Mouse (Mus musculus) heart, postnatal 14 days (tissue): ENCODE results near the gene Rnase13. TPM values are rescaled to one million over a fixed set of nuclear protein-coding genes. Genes with fewer than 3 reads are reported as not detected.

ENCODE experiments used
- DNase-seq, 2 experiments: peaks; one replicate each; pipeline ENCODE4 v3.0.0; 2021 to 2022
- intact Hi-C: fragments of 180-260 bp; cut with DNase I; formaldehyde crosslinking; loops from one replicate; pipeline ENCODE4 v1.15.1; 2025
- total RNA-seq, 2 experiments: library from RNA; stranded (reverse); gene quantifications; 2 replicates each; pipeline ENCODE4 v1.2.3; 2021

Gene Rnase13
- total RNA-seq, 2 experiments from 2014 or later = not detected

DNA sequence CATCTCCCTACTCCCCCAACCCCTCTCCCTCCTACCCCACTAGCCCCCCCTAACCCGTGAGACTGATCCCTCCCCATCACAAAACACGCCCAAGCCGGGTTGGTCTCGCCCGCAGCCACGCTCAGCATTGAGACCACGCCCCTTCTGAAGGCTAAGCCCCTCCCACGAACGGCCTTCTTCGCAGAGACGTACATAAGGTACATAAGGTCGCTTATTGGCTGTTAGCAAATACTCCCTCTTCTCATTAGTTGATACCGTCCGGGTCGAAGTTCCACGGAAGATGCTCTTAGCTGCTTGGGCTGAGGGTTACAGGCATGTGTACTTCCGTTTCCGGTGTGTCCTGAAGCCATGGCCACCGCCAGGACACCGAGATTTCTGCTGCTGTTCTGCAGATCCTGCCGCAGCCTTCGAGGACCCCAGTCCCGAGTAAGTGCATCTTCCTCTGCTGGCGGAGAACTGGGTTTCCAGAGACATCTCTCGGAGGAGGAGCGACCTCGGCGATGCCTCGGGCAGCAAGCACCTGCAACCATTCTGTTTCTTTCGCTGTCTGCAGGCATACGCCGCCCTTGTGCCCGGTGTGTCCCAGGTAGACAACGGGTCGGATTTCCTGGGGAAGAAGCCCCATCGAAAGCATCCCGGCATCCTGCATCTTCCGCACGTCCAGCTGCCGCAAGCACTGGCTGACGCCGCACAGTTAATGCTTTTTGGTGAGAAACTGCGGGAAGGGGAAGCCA, 37.8 kb downstream of the Rnase13 start, which contains the start of gene Mettl17:
Gene Mettl17 (plus strand): TSS at position 245 of the 734 bp plus-strand sequence.
- intact Hi-C loops = loop anchor here (10.0 kb wide), 1 partner anchor 420 kb away; the partner anchor contains the start of gene Mettl3
- DNase-seq = peak; percentile 90 to 95

DNA sequence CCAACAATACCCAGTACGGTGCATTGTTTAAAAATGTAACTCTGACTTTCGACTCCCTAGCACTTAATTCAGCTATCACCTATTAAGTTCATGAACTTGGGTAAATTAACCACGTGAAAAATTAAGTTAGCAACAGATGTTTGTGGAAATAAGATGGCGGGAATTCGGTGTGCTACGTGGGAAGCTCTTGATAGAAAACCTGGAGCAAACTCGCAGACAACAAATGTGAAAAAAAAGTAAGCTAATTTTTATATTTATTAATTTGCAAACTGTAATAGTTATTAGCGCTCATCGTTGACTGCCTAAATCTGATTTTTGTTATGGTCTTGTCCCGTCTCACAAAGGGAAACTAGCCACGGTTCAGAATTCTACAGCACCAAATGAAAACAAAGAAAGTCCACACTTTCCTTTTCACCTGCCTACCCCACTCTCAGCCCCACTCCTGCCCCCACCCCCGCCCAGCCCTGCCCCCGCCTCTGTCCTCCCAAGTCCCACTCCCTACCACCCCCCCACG, 38.5 kb downstream of the Rnase13 start:
- DNase-seq = no peak
- intact Hi-C loops = loop anchor here (10.0 kb wide), 1 partner anchor 421 kb away; the partner anchor contains the start of gene Mettl3

DNA sequence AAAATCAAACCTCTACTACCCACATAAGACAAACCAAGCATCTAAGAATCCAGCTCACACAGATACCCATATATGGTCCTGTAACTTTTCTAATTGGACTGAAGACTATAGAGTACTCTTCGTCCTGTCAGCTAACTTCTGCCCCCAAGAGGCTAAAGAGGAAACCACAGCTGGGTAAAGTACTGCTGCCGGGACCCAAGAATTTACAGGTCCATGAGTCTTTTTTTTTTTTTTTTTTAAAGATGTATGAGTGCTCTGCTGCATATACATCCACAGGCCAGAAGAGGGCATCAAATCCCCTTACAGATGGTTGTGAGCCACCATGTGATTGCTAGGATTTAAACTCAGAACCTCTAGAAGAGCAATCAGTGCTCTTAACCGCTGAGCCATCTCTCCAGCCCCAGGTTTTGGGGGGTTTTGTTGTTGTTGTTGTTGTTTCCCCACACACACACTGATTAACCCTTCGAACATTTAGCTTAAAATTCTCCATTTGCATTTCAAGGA, 39.0 kb downstream of the Rnase13 start:
- intact Hi-C loops = loop anchor here (10.0 kb wide), 1 partner anchor 421 kb away; the partner anchor contains the start of gene Mettl3
- DNase-seq = peak; percentile 60 to 75

DNA sequence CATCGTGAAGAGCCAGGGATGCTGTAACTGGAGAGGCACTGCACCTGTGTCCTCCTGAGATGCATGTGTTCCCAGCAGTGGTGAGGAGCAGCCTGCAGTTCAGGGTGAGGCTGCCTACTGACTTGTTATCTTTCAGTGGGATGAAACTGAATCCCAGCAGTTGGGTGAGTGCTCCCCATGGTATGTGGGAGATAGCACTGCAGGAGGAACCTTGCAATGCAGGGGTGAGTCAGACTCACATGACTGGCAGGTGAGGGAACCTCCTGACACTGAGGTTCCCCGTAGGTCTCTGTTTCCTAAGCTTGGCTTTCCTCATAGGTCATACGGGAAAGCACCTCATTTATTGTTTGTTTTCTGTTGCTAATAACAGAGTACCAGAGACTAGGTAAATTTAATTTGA, 45.1 kb downstream of the Rnase13 start:
- intact Hi-C loops = no loop called here
- DNase-seq = no peak

DNA sequence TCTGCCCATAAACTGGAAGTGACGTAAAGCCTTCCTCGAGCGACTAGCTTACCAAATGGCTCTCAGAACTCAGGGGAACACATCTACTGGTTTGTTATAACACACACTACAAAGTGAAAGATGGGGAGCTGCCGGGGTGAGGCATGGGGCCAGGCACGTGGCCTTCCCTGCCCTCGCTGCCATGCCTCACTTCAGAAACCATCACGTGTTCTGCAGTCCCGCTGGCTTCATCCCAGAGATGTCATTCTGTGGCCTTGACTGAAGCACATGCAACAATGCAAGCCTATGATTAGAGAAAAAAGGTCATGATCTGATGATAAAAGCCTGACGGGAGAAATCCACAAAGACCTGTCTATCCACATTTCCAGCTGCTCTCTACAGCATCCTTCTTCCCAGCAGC, 50.8 kb downstream of the Rnase13 start:
- no peak for DNase-seq
- intact Hi-C loops = no loop called here

Other genes starting within 250 kb of the Rnase13 start
- not detected for gene Gm17079, start 227.3 kb downstream of the Rnase13 start, total RNA-seq
- gene Gm5800, start 205.6 kb downstream of the Rnase13 start, total RNA-seq = not detected
- gene Ang4, start 149.2 kb downstream of the Rnase13 start, total RNA-seq = not detected
- not detected for gene AY358078, start 122.7 kb downstream of the Rnase13 start, total RNA-seq
- not detected for gene Ear6, start 69.1 kb downstream of the Rnase13 start, total RNA-seq
- gene Mettl17, start 37.9 kb downstream of the Rnase13 start, total RNA-seq = 10 to 100 TPM; 18.6 to 30.2 TPM
- gene Slc39a2, start 29.9 kb downstream of the Rnase13 start, total RNA-seq = under 1 TPM; 0.29 to 0.44 TPM
- 1,000 to 10,000 TPM in 1 of 2 experiments, 100 to 1,000 TPM in 1; 982 to 1,030 TPM for gene Ndrg2, start 8.6 kb downstream of the Rnase13 start, total RNA-seq
- gene Tppp2, start 4.3 kb downstream of the Rnase13 start, total RNA-seq = not detected
- gene Arhgef40, start 61.9 kb upstream of the Rnase13 start, total RNA-seq = 10 to 100 TPM; 39.7 to 47.1 TPM
- gene Tmem253, start 92.9 kb upstream of the Rnase13 start, total RNA-seq = 1 to 10 TPM; 1.5 to 1.9 TPM
- 10 to 100 TPM; 32.0 to 33.6 TPM for gene Zfp219, start 98.0 kb upstream of the Rnase13 start, total RNA-seq
- not detected for gene Olfr221, start 119.7 kb upstream of the Rnase13 start, total RNA-seq
- gene Hnrnpc, start 181.3 kb upstream of the Rnase13 start, total RNA-seq = 100 to 1,000 TPM; 118 to 137 TPM
- under 1 TPM; 0.17 to 0.53 TPM for gene Rpgrip1, start 187.9 kb upstream of the Rnase13 start, total RNA-seq